Mouse (Mus musculus): Measurements from ENCODE around the gene Syt14. TPM values are rescaled to one million over a fixed set of nuclear protein-coding genes. Genes with fewer than 3 reads are reported as not detected.

Gene Syt14
- polyA plus RNA-seq, 1 experiment from 2014 or later, result 13.0 TPM

Other genes with a start within 250 kb of the Syt14 start
- 24.5 and 29.2 TPM in 2 replicates for gene Sertad4, start 180.0 kb downstream of the Syt14 start, polyA plus RNA-seq (2014; fragmentation: Nextera tagmentation; extraction: Ambion mirVana)
- gene Diexf, start 94.5 kb upstream of the Syt14 start, polyA plus RNA-seq (2014; fragmentation: Nextera tagmentation; extraction: Ambion mirVana), result 9.1 and 12.6 TPM in 2 replicates
- 0.64 and 0.80 TPM in 2 replicates for gene Irf6, start 117.3 kb upstream of the Syt14 start, polyA plus RNA-seq (2014; fragmentation: Nextera tagmentation; extraction: Ambion mirVana)
- 11.2 and 13.0 TPM in 2 replicates for gene A130010J15Rik, start 132.3 kb upstream of the Syt14 start, polyA plus RNA-seq (2014; fragmentation: Nextera tagmentation; extraction: Ambion mirVana)
- 1.1 and 3.4 TPM in 2 replicates for gene Traf3ip3, start 165.9 kb upstream of the Syt14 start, polyA plus RNA-seq (2014; fragmentation: Nextera tagmentation; extraction: Ambion mirVana)
- gene Lamb3, start 171.9 kb upstream of the Syt14 start, polyA plus RNA-seq (2014; fragmentation: Nextera tagmentation; extraction: Ambion mirVana), result 0.23 TPM in 2 replicates
- gene Hsd11b1, start 228.3 kb upstream of the Syt14 start, polyA plus RNA-seq (2014; fragmentation: Nextera tagmentation; extraction: Ambion mirVana), result not detected in 2 replicates
- gene G0s2, start 237.4 kb upstream of the Syt14 start, polyA plus RNA-seq (2014; fragmentation: Nextera tagmentation; extraction: Ambion mirVana), result 5.6 and 6.9 TPM in 2 replicates